Mouse (Mus musculus): ENCODE data around the gene Mtor. TPM values are rescaled to one million over a fixed set of nuclear protein-coding genes. Genes with fewer than 3 reads are reported as not detected.

Mtor gene
- total and polyA plus RNA-seq, 2 experiments from 2014 or later = 20.5 to 31.2 TPM

GRCm38 (mm10) chr4:148581422-148581821 is 133.0 kb downstream of the Mtor start:
- H3K4me1 ChIP-seq (ENCODE audit: control insufficient read depth, insufficient read depth) = no peaks in the 10 kb centered on the region
- no peaks in the 10 kb centered on the region for H3K9me3 ChIP-seq (replicated peaks; ENCODE audit: control insufficient read depth, low read length)
- TF ChIP-seq CTCF (IDR thresholded peaks at IDR 0.05; ENCODE audit: low read depth) (no peak), EP300 (IDR thresholded peaks at IDR 0.05; ENCODE audit: low read depth) (no peak)
- WGBS = 87% methylated on average over 5 of the region's 5 CpGs
- H3K4me3 ChIP-seq (ENCODE audit: low read depth, low read length) = no peak overlapping the region
- peaks cover 67% of the 10 kb centered on the region for H3K36me3 ChIP-seq (replicated peaks; ENCODE audit: control insufficient read depth, insufficient read depth, low read length)
- no peak overlapping the region for H3K27ac ChIP-seq (ENCODE audit: low read depth)
- no peak overlapping the region for H3K4me2 ChIP-seq (ENCODE audit: low read depth, low read length)
- ATAC-seq (ENCODE audit: insufficient read depth, low read depth) (no peak), DNase-seq (ENCODE audit: low spot score) (no peak)
- H3K9ac ChIP-seq (replicated peaks; ENCODE audit: low read depth, low read length) = no peak overlapping the region
- no peaks in the 10 kb centered on the region for H3K27me3 ChIP-seq (ENCODE audit: control insufficient read depth, insufficient read depth, low read length)

DNA sequence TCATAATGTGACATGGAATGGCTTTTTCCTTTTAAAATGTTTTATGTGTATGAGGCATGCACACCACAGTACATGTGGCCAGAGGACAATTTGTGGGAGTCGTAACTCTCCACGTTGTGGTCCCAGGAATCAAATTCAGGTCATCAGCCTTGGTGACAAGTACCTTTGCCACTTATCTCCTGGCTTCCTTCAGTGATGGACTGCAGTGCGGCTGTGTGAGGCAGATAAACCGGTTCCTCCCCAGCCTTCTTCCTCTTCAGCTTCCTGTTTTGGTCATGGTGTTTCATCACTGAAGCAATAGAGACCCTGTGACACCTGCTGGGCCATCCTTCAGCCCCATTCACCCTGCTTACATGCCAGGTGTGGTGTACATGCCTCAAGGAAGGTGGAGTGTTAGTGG is 134.8 kb downstream of the Mtor start:
- TF ChIP-seq CTCF (IDR thresholded peaks at IDR 0.05; ENCODE audit: low read depth) = no peak
- TF ChIP-seq EP300 (IDR thresholded peaks at IDR 0.05; ENCODE audit: low read depth) = no peak
- ATAC-seq (ENCODE audit: insufficient read depth, low read depth) = no peak
- Histone ChIP-seq H3K9me3 (replicated peaks; ENCODE audit: control insufficient read depth, low read length) (no peaks in the 10 kb centered on the region), H3K4me2 (ENCODE audit: low read depth, low read length) (no peak overlapping the region), H3K36me3 (replicated peaks; ENCODE audit: control insufficient read depth, insufficient read depth, low read length) (peaks cover 51% of the 10 kb centered on the region), H3K27me3 (ENCODE audit: control insufficient read depth, insufficient read depth, low read length) (no peaks in the 10 kb centered on the region), H3K27ac (ENCODE audit: low read depth) (no peak overlapping the region), H3K4me1 (ENCODE audit: control insufficient read depth, insufficient read depth) (no peaks in the 10 kb centered on the region), H3K4me3 (ENCODE audit: low read depth, low read length) (no peak overlapping the region), H3K9ac (replicated peaks; ENCODE audit: low read depth, low read length) (no peak overlapping the region)
- 26% methylated on average over 4 of the region's 4 CpGs for WGBS
- DNase-seq (ENCODE audit: low spot score) = no peak

GRCm38 (mm10) chr4:148586648-148587047 is 138.2 kb downstream of the Mtor start:
- Histone ChIP-seq H3K4me1 (ENCODE audit: control insufficient read depth, insufficient read depth) (0 out of 2 replicates have a peak, but pooled peaks cover under 1% of the 10 kb centered on the region), H3K27me3 (ENCODE audit: control insufficient read depth, insufficient read depth, low read length) (no peaks in the 10 kb centered on the region), H3K9me3 (replicated peaks; ENCODE audit: control insufficient read depth, low read length) (no peaks in the 10 kb centered on the region), H3K27ac (ENCODE audit: low read depth) (no peak overlapping the region), H3K36me3 (replicated peaks; ENCODE audit: control insufficient read depth, insufficient read depth, low read length) (peaks cover 17% of the 10 kb centered on the region), H3K4me2 (ENCODE audit: low read depth, low read length) (no peak overlapping the region), H3K4me3 (ENCODE audit: low read depth, low read length) (no peak overlapping the region), H3K9ac (replicated peaks; ENCODE audit: low read depth, low read length) (no peak overlapping the region)
- no peak for DNase-seq (ENCODE audit: low spot score)
- TF ChIP-seq CTCF (IDR thresholded peaks at IDR 0.05; ENCODE audit: low read depth) (no peak), EP300 (IDR thresholded peaks at IDR 0.05; ENCODE audit: low read depth) (no peak)
- 63% methylated on average over 9 of the region's 9 CpGs for WGBS
- ATAC-seq (ENCODE audit: insufficient read depth, low read depth) = no peak

DNA sequence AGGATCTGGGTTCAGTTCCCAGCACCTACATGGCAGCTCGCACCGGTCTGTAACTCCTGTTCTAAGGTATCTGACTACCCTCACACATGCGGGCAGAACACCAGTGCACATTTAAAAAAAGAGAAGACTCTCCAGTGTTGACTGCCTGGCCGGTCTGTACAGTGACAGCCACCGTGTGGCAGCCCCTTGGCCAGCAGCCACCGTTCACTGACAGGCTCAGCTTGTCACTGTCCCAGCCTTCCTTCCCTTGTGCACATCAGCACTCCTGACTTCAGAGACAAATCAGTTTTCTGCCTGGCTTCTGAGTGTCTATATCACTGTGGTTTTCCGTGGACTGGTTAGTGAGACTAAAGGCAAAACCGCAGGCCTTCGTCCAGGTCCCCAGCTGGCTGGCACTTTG is 140.4 kb downstream of the Mtor start:
- Histone ChIP-seq H3K4me1 (ENCODE audit: control insufficient read depth, insufficient read depth) (peaks cover 9% of the 10 kb centered on the region; the same call in 1 of the 2 replicates), H3K27ac (ENCODE audit: low read depth) (no peak overlapping the region), H3K4me3 (ENCODE audit: low read depth, low read length) (no peak overlapping the region), H3K27me3 (ENCODE audit: control insufficient read depth, insufficient read depth, low read length) (no peaks in the 10 kb centered on the region), H3K9ac (replicated peaks; ENCODE audit: low read depth, low read length) (no peak overlapping the region), H3K36me3 (replicated peaks; ENCODE audit: control insufficient read depth, insufficient read depth, low read length) (0 out of 2 replicates have a peak, but pooled peaks cover under 1% of the 10 kb centered on the region), H3K9me3 (replicated peaks; ENCODE audit: control insufficient read depth, low read length) (no peaks in the 10 kb centered on the region), H3K4me2 (ENCODE audit: low read depth, low read length) (no peak overlapping the region)
- DNase-seq (ENCODE audit: low spot score) (no peak), ATAC-seq (ENCODE audit: insufficient read depth, low read depth) (no peak)
- WGBS = 42% methylated on average over 9 of the region's 9 CpGs
- TF ChIP-seq EP300 (IDR thresholded peaks at IDR 0.05; ENCODE audit: low read depth) (no peak), CTCF (IDR thresholded peaks at IDR 0.05; ENCODE audit: low read depth) (no peak)

DNA sequence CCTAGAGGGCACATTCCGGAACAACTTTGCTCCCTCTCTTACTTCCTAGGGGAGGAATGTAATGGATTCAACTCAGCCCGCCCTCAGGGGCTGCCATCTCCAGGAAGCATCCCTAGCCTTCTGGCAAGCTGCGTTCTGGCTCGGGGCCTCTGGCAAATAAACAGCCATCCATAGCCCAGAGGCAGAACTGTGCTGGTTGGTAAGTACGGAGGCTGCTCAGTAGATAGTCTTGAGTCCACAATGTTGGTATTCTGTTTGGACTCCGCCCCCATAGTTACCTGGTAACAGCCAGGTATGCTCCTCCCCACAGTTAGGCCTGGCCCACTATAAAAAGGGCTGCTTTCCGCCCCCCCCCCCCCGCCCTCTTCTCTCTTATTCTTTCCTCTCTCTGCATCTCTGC is 141.2 kb downstream of the Mtor start:
- no peak for TF ChIP-seq EP300 (IDR thresholded peaks at IDR 0.05; ENCODE audit: low read depth)
- no peak for TF ChIP-seq CTCF (IDR thresholded peaks at IDR 0.05; ENCODE audit: low read depth)
- H3K4me1 ChIP-seq (ENCODE audit: control insufficient read depth, insufficient read depth) = peaks cover 9% of the 10 kb centered on the region; the same call in 1 of the 2 replicates
- no peak for ATAC-seq (ENCODE audit: insufficient read depth, low read depth)
- no peak for DNase-seq (ENCODE audit: low spot score)
- H3K27ac ChIP-seq (ENCODE audit: low read depth) = no peak overlapping the region
- no peaks in the 10 kb centered on the region for H3K9me3 ChIP-seq (replicated peaks; ENCODE audit: control insufficient read depth, low read length)
- 75% methylated on average over 7 of the region's 8 CpGs for WGBS
- peaks cover 8% of the 10 kb centered on the region; the same call in 1 of the 2 replicates for H3K36me3 ChIP-seq (replicated peaks; ENCODE audit: control insufficient read depth, insufficient read depth, low read length)
- H3K27me3 ChIP-seq (ENCODE audit: control insufficient read depth, insufficient read depth, low read length) = no peaks in the 10 kb centered on the region
- H3K4me3 ChIP-seq (ENCODE audit: low read depth, low read length) = no peak overlapping the region
- no peak overlapping the region for H3K4me2 ChIP-seq (ENCODE audit: low read depth, low read length)
- no peak overlapping the region for H3K9ac ChIP-seq (replicated peaks; ENCODE audit: low read depth, low read length)
